Mouse (Mus musculus) hindbrain, embryonic 15.5 days (tissue): ENCODE measurements around the gene Zfp1. TPM values are rescaled to one million over a fixed set of nuclear protein-coding genes. Genes with fewer than 3 reads are reported as not detected.
A peak's percentile ranks its signal among the peaks of the same experiment; 100 is the strongest.

Experiments
- ATAC-seq: fragments of 200-750 bp; cut with Nextera tagmentation; 2 replicates; pipeline ENCODE4 v1.8.0; 2017; ENCODE audit warnings: low read depth, moderate number of reproducible peaks, moderate TSS enrichment; ENCODE audit not compliant: low FRiP score
- H3K27ac ChIP-seq: fragments of 300-500 bp; sonication (generic); replicated peaks from 2 replicates; pipeline ENCODE4 v1.5.1; 2015; ENCODE audit warnings: mild to moderate bottlenecking, inconsistent platforms
- H3K27me3 ChIP-seq: fragments of 300-500 bp; sonication (generic); 2 replicates; pipeline ENCODE4 v1.6.1; 2015; ENCODE audit warnings: control low read depth, inconsistent platforms
- H3K36me3 ChIP-seq: fragments of 300-500 bp; sonication (generic); 2 replicates; pipeline ENCODE4 v1.6.1; 2015; ENCODE audit warnings: control low read depth, inconsistent platforms
- H3K4me1 ChIP-seq: fragments of 300-500 bp; sonication (generic); replicated peaks from 2 replicates; pipeline ENCODE4 v1.6.1; 2015; ENCODE audit warnings: control low read depth, inconsistent platforms
- H3K4me2 ChIP-seq: fragments of 300-500 bp; sonication (generic); 2 replicates; pipeline ENCODE4 v1.6.1; 2015; ENCODE audit warnings: moderate library complexity, mild to moderate bottlenecking, inconsistent platforms
- H3K4me3 ChIP-seq: fragments of 300-500 bp; sonication (generic); 2 replicates; pipeline ENCODE4 v1.5.1; 2015; ENCODE audit warnings: mild to moderate bottlenecking, inconsistent platforms
- H3K9ac ChIP-seq: fragments of 300-500 bp; sonication (generic); 2 replicates; pipeline ENCODE4 v1.6.1; 2015; ENCODE audit warnings: inconsistent platforms
- H3K9me3 ChIP-seq: fragments of 300-500 bp; sonication (generic); 2 replicates; pipeline ENCODE4 v1.6.1; 2016; ENCODE audit warnings: control low read depth, inconsistent platforms
- WGBS: fragments of 180-500 bp; shearing (Covaris S2); methylation state at CpG from one replicate; pipeline ENCODE4 v1.1.7; 2015; 5-methylcytosine and 5-hydroxymethylcytosine counted together
- polyA plus RNA-seq: library from polyadenylated mRNA; unstranded; fragments of >200 nt; fragmentation: Nextera tagmentation; extraction: Ambion mirVana; gene quantifications from 2 replicates; pipeline ENCODE4 v1.2.1, GENCODE M21; 2015

Zfp1 gene
- polyA plus RNA-seq, 1 experiment from 2014 or later, result 25.9 TPM

DNA sequence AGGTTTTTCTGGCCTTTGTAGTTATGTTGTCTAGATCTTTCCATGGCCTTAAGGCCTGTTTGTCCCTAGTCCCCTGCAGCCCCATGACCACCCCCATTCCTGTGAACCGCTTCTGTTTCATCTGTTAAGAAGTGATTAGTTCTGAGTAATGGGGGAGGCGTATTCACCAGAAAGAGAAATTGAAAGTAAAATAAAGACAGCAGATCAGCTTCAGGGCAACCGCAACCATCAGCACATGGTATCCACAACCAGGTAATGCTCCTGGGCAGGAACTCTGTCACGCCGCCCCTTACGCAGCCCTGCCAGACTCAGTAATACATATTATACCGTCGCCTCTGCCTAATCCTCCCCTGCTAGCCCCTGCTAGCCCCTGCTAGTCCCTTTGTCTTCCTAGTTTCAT, 2.5 kb downstream of the Zfp1 start:
- ATAC-seq, result no peak
- Histone ChIP-seq H3K27me3 (no peaks in the 10 kb centered on the region), H3K27ac (no peak overlapping the region), H3K4me2 (no peak overlapping the region), H3K36me3 (no peaks in the 10 kb centered on the region), H3K9me3 (no peaks in the 10 kb centered on the region), H3K4me3 (no peak overlapping the region), H3K9ac (no peak overlapping the region), H3K4me1 (peaks cover 15% of the 10 kb centered on the region)
- 94% methylated on average over 8 of the region's 8 CpGs for WGBS

GRCm38 (mm10) chr8:111648834-111649233, 5.6 kb downstream of the Zfp1 start:
- Histone ChIP-seq H3K36me3 (no peaks in the 10 kb centered on the region), H3K9me3 (no peaks in the 10 kb centered on the region), H3K27ac (no peak overlapping the region), H3K4me1 (peaks cover 8% of the 10 kb centered on the region), H3K27me3 (no peaks in the 10 kb centered on the region), H3K9ac (no peak overlapping the region), H3K4me3 (no peak overlapping the region), H3K4me2 (no peak overlapping the region)
- ATAC-seq, result no peak
- WGBS, result 69% methylated on average over 2 of the region's 2 CpGs

DNA sequence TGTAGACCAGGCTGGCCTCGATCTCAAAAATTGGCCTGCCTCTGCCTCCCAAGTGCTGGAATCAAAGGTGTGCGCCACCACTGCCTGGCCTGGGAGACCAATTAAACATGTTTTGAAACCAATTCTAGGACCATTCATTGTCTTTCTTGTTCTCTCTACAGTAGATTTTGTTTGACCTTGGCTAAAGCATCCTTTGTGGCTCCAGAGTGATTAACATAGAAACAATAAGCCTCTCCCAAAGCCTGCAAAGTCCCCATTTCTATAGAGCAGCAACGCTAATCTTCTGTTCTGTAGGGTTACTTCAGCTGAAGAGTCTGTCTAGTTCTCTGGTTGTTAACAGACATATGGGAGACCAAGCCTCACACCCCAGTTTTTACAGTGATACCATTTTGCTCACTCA, 7.5 kb downstream of the Zfp1 start:
- H3K9me3 ChIP-seq, result no peaks in the 10 kb centered on the region
- no peak overlapping the region for H3K27ac ChIP-seq
- ATAC-seq, result no peak
- H3K9ac ChIP-seq, result no peak overlapping the region
- no peak overlapping the region for H3K4me3 ChIP-seq
- WGBS, result 73% methylated on average over 3 of the region's 3 CpGs
- H3K4me2 ChIP-seq, result no peak overlapping the region
- no peaks in the 10 kb centered on the region for H3K27me3 ChIP-seq
- no peaks in the 10 kb centered on the region for H3K36me3 ChIP-seq
- H3K4me1 ChIP-seq, result no peaks in the 10 kb centered on the region

- H3K4me2 ChIP-seq, result no peak overlapping the region
- H3K9me3 ChIP-seq, result no peaks in the 10 kb centered on the region
- 95% methylated on average over 2 of the region's 2 CpGs for WGBS
- H3K27me3 ChIP-seq, result no peaks in the 10 kb centered on the region
- no peak overlapping the region for H3K4me3 ChIP-seq
- no peak for ATAC-seq
- no peaks in the 10 kb centered on the region for H3K36me3 ChIP-seq
- no peak overlapping the region for H3K27ac ChIP-seq
- H3K4me1 ChIP-seq, result peaks cover 8% of the 10 kb centered on the region
- H3K9ac ChIP-seq, result no peak overlapping the region
These were observed 10.3 kb downstream of the Zfp1 start for GRCm38 (mm10) chr8:111653524-111653923.

DNA sequence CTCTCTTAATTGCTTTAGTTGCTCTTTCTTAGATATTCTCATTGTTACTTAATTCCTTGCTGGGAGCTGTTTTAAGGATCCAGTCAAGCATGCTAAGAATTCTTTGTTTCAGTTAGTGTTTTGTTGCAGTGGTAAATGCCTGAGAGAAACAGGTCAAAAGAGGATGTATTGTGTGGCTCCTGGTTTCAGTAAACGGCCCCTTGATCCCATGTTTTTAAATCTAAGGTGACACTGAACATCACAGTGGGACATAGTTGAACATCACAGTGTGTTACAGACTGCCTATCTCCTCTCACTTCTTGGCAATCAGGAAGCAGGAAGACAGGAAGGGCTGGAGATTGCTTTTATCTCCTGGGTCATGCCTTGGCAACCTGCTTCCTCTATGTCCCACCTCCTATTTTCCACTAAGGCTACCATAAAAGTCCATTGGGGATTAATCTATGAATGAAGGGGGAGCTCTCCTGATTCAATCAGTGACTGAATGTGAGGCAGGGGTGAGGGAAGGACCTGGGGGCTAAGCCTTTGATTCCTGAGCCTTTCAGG, 14.2 kb downstream of the Zfp1 start:
- no peak overlapping the region for H3K9ac ChIP-seq
- no peak overlapping the region for H3K4me2 ChIP-seq
- peaks cover 7% of the 10 kb centered on the region; the same call in 1 of the 2 replicates for H3K36me3 ChIP-seq
- peaks cover 8% of the 10 kb centered on the region for H3K4me1 ChIP-seq
- peak overlapping the region; percentile 38; the same call in 1 of the 2 replicates for H3K27ac ChIP-seq
- no peak overlapping the region for H3K4me3 ChIP-seq
- no peak for ATAC-seq
- H3K9me3 ChIP-seq, result no peaks in the 10 kb centered on the region
- H3K27me3 ChIP-seq, result no peaks in the 10 kb centered on the region
- WGBS, result 26% methylated on average over 1 of the region's 1 CpGs

- no peak for ATAC-seq
- peaks cover 8% of the 10 kb centered on the region for H3K4me1 ChIP-seq
- H3K9ac ChIP-seq, result no peak overlapping the region
- no peaks in the 10 kb centered on the region for H3K27me3 ChIP-seq
- H3K4me2 ChIP-seq, result no peak overlapping the region
- 0 out of 2 replicates have a peak overlapping the region, but pooled peaks have one; percentile 15 for H3K27ac ChIP-seq
- WGBS, result 91% methylated on average over 6 of the region's 6 CpGs
- peaks cover 7% of the 10 kb centered on the region; the same call in 1 of the 2 replicates for H3K36me3 ChIP-seq
- H3K4me3 ChIP-seq, result no peak overlapping the region
- H3K9me3 ChIP-seq, result no peaks in the 10 kb centered on the region
These were observed 15.7 kb downstream of the Zfp1 start for GRCm38 (mm10) chr8:111658819-111659423.

- no peak overlapping the region for H3K9ac ChIP-seq
- peaks cover 17% of the 10 kb centered on the region for H3K36me3 ChIP-seq
- no peak overlapping the region for H3K4me2 ChIP-seq
- H3K4me3 ChIP-seq, result no peak overlapping the region
- ATAC-seq, result 0 out of 2 replicates have a peak, but pooled peaks have one; percentile 56
- WGBS, result 95% methylated on average over 3 of the region's 3 CpGs
- H3K27me3 ChIP-seq, result no peaks in the 10 kb centered on the region
- no peak overlapping the region for H3K27ac ChIP-seq
- peaks cover 1% of the 10 kb centered on the region for H3K4me1 ChIP-seq
- H3K9me3 ChIP-seq, result no peaks in the 10 kb centered on the region
These were observed 19.3 kb downstream of the Zfp1 start for GRCm38 (mm10) chr8:111662473-111662872.

DNA sequence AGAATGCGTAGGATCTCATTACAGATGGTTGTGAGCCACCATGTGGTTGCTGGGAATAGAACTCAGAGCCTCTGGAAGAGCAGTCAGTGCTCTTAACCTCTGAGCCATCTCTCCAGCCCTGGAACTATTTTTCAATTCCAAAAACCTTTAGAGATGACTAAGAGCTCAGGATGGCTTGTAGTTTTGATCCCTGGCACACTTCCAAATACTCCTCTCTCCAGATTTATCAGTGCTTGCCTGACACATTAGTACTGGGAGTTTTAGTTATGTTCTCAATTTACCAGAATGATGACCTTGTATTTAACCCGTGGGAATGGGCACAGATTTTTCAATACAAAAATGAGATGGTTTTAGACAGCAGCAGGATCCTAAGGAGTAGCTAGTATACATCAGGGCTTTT, 23.6 kb downstream of the Zfp1 start:
- Histone ChIP-seq H3K9me3 (no peaks in the 10 kb centered on the region), H3K4me1 (no peaks in the 10 kb centered on the region), H3K4me2 (no peak overlapping the region), H3K27ac (no peak overlapping the region), H3K4me3 (no peak overlapping the region), H3K9ac (no peak overlapping the region), H3K36me3 (peaks cover 45% of the 10 kb centered on the region), H3K27me3 (no peaks in the 10 kb centered on the region)
- WGBS, result 95% methylated on average over 2 of the region's 2 CpGs
- no peak for ATAC-seq

DNA sequence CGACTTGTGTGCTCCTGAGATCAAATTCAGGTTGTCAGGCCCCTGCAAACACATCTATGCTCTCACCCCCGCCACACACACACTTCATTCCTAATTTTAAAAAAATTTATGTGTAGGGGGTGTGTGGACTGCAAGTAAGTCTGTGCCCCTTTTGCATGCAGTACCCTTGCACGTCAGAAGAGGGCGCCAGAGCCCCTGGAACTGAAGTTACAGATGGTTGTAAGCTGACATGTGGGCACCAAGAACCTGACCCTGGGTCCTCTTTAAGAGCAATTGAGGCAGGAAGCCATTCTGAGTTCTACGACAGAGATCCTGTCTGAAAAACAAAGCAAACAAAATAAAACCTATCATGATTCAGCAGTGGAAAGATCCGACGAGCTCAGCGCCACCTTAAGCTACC, 33.0 kb downstream of the Zfp1 start:
- no peaks in the 10 kb centered on the region for H3K9me3 ChIP-seq
- H3K9ac ChIP-seq, result no peak overlapping the region
- H3K4me2 ChIP-seq, result no peak overlapping the region
- no peaks in the 10 kb centered on the region for H3K4me1 ChIP-seq
- peaks cover 3% of the 10 kb centered on the region; the same call in 1 of the 2 replicates for H3K36me3 ChIP-seq
- no peak overlapping the region for H3K4me3 ChIP-seq
- no peak overlapping the region for H3K27ac ChIP-seq
- no peak for ATAC-seq
- H3K27me3 ChIP-seq, result no peaks in the 10 kb centered on the region
- 81% methylated on average over 8 of the region's 8 CpGs for WGBS

DNA sequence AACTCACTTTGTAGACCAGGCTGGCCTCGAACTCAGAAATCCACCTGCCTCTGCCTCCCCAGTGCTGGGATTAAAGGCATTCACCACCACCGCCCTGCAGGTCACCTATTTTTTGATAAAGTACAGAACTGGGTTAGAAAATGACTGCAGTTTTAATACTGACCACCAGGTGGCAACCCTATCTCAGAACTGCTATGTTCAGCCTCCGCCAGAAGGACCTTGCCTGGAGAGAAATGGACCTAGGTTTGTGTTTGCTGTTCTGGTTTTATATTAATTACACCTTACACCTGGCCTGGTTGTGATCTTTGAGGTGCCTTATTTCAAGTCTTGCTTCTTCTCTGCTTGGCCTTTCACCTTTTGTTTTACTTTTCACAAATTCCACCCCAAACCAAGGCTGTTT, 34.9 kb downstream of the Zfp1 start:
- WGBS, result 37% methylated on average over 3 of the region's 3 CpGs
- Histone ChIP-seq H3K27ac (no peak overlapping the region), H3K9me3 (no peaks in the 10 kb centered on the region), H3K4me3 (no peak overlapping the region), H3K36me3 (no peaks in the 10 kb centered on the region), H3K4me1 (no peaks in the 10 kb centered on the region), H3K4me2 (no peak overlapping the region), H3K9ac (no peak overlapping the region), H3K27me3 (no peaks in the 10 kb centered on the region)
- ATAC-seq, result no peak

- H3K9ac ChIP-seq, result no peak overlapping the region
- no peak overlapping the region for H3K4me2 ChIP-seq
- H3K27me3 ChIP-seq, result no peaks in the 10 kb centered on the region
- no peaks in the 10 kb centered on the region for H3K4me1 ChIP-seq
- no peak overlapping the region for H3K27ac ChIP-seq
- ATAC-seq, result no peak
- H3K9me3 ChIP-seq, result no peaks in the 10 kb centered on the region
- 89% methylated on average over 7 of the region's 7 CpGs for WGBS
- H3K4me3 ChIP-seq, result no peak overlapping the region
- H3K36me3 ChIP-seq, result no peaks in the 10 kb centered on the region
These were observed 35.6 kb downstream of the Zfp1 start for GRCm38 (mm10) chr8:111678848-111679247.

DNA sequence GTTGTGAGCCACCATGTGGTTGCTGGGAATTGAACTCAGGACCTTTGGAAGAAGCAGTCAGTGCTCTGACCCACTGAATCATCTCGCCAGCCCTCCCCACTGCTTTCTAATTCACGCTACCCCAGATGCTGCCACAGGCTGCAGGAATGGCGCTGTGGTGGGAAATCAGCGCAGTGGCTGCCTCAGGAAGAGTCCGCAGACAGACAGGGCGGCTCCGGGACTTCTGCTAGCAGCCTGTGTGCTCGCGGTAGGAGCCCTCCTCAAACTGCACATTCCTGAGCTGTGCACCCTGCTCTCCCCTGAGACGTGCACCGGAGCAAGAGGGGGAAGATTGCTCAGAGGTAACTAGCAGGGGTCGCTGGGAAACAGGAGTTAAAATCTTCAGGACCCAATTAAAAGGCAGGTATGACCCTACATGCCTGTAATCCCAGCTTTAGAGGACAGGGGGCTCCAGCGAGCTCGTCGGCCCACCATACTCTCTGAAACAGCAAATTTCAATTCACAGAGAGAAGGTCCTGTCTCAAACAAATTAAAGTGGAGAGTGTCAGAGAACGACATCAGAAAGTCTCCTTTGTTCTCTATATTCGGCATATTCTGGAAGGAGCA, 37.3 kb downstream of the Zfp1 start:
- Histone ChIP-seq H3K27me3 (no peaks in the 10 kb centered on the region), H3K4me3 (0 out of 2 replicates have a peak overlapping the region, but pooled peaks have one; percentile 10), H3K9ac (no peak overlapping the region), H3K27ac (0 out of 2 replicates have a peak overlapping the region, but pooled peaks have one; percentile 43), H3K4me1 (no peaks in the 10 kb centered on the region), H3K36me3 (no peaks in the 10 kb centered on the region), H3K4me2 (peak overlapping the region; percentile 11), H3K9me3 (no peaks in the 10 kb centered on the region)
- peak; percentile 45; the same call in 1 of the 2 replicates for ATAC-seq
- 38% methylated on average over 17 of the region's 17 CpGs for WGBS
